Mouse (Mus musculus): ENCODE data around the gene Icam5. TPM values are rescaled to one million over a fixed set of nuclear protein-coding genes. Genes with fewer than 3 reads are reported as not detected.
A peak's percentile ranks its signal among the peaks of the same experiment; 100 is the strongest.

Gene Icam5
- 0.24 and 0.33 TPM in 2 replicates for polyA plus RNA-seq (2015; fragmentation: Nextera tagmentation; extraction: Ambion mirVana)

DNA sequence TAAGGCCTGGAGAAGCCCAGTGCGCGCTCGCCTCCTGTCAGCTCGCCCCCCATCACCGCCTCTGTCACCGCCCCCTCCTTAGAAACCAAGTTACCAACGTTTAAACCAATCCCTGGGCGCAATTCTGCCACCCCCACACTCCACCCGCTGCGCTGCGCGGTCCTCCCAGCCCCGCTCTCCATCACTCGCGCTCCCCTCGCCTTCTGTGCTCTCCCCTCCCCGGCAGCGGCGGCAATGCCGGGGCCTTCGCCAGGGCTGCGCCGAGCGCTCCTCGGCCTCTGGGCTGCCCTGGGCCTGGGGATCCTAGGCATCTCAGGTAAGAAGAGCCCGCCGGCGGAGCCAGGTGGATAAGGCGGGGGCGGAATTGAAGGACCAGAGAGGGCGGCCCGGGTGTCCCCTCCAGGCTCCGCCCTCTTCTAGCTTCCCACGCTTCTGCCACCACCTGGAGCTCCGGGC, at the start of gene Icam5:
TSS of gene Icam5 (plus strand) at position 178 of the 456 bp plus-strand sequence.
- peak within 1 kb of the TSS; percentile 78 for H3K27ac ChIP-seq (ENCODE audit: low read length)
- peaks cover 54% of the 10 kb centered on the region for H3K4me1 ChIP-seq (replicated peaks; ENCODE audit: control insufficient read depth, insufficient read depth, low read length)
- H3K9me3 ChIP-seq (ENCODE audit: control insufficient read depth, low read length), result no peaks in the 10 kb centered on the region
- peak within 1 kb of the TSS; percentile 99 for H3K4me2 ChIP-seq (ENCODE audit: low read depth, low read length)
- no peaks in the 10 kb centered on the region for H3K36me3 ChIP-seq (ENCODE audit: control insufficient read depth, insufficient read depth, low read length)
- ATAC-seq (ENCODE audit: low read depth), result no peak
- peaks cover 52% of the 10 kb centered on the region for H3K27me3 ChIP-seq (ENCODE audit: control insufficient read depth, insufficient read depth, low read depth, low read length)
- peak within 1 kb of the TSS; percentile 65 for H3K9ac ChIP-seq (ENCODE audit: low read length)
- under 1% methylated on average over 34 of the region's 35 CpGs for WGBS
- peak within 1 kb of the TSS; percentile 65 for H3K4me3 ChIP-seq (ENCODE audit: low read length)

DNA sequence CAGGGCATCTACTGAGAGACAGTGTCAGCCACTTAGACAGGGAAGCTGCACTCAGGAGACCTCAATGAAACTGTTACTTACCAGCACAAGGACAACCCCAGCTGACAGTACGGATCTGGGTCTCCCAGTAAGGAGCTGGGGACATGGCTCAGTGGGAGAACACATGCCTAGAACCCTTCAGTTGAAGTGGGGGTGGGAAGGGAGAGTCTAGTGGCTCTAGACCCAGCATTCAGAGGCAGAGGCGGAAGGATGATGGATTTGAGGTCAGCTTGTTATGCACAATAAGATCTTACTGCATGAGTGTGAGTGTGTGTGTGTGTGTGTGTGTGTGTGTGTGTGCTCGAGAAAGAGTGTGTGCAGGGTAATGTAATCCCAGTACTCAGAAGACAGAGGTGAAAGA, 49.7 kb upstream of the Icam5 start:
- Histone ChIP-seq H3K27me3 (ENCODE audit: control insufficient read depth, insufficient read depth, low read depth, low read length) (no peaks in the 10 kb centered on the region), H3K4me1 (replicated peaks; ENCODE audit: control insufficient read depth, insufficient read depth, low read length) (peaks cover 24% of the 10 kb centered on the region), H3K4me3 (ENCODE audit: low read length) (no peak overlapping the region), H3K27ac (ENCODE audit: low read length) (no peak overlapping the region), H3K9ac (ENCODE audit: low read length) (no peak overlapping the region), H3K9me3 (ENCODE audit: control insufficient read depth, low read length) (no peaks in the 10 kb centered on the region), H3K4me2 (ENCODE audit: low read depth, low read length) (no peak overlapping the region), H3K36me3 (ENCODE audit: control insufficient read depth, insufficient read depth, low read length) (no peaks in the 10 kb centered on the region)
- ATAC-seq (ENCODE audit: low read depth), result no peak
- 54% methylated on average over 3 of the region's 3 CpGs for WGBS

DNA sequence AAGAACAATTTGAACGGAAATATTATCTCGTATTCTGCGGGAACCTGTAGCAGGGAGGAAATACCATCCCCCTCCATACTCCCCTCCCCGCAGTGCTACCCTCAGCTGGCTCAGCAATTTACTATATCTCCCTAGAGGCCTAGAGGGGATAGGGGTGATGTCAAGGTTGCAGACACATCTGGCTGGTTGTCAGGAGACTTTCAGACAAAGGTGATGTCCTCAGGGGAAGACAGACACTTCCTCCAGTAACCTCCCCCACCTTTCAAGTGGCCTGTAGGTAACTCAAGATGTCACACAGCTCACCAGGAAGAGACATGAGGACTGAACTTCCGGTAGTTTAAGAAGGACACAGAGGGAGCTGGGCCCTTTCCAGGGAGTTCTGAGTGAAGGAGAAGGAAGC, 48.7 kb upstream of the Icam5 start:
- no peak overlapping the region for H3K4me3 ChIP-seq (ENCODE audit: low read length)
- no peaks in the 10 kb centered on the region for H3K9me3 ChIP-seq (ENCODE audit: control insufficient read depth, low read length)
- no peak overlapping the region for H3K27ac ChIP-seq (ENCODE audit: low read length)
- H3K4me1 ChIP-seq (replicated peaks; ENCODE audit: control insufficient read depth, insufficient read depth, low read length), result peaks cover 30% of the 10 kb centered on the region
- H3K36me3 ChIP-seq (ENCODE audit: control insufficient read depth, insufficient read depth, low read length), result no peaks in the 10 kb centered on the region
- ATAC-seq (ENCODE audit: low read depth), result no peak
- no peak overlapping the region for H3K4me2 ChIP-seq (ENCODE audit: low read depth, low read length)
- WGBS, result 31% methylated on average over 5 of the region's 5 CpGs
- no peak overlapping the region for H3K9ac ChIP-seq (ENCODE audit: low read length)
- no peaks in the 10 kb centered on the region for H3K27me3 ChIP-seq (ENCODE audit: control insufficient read depth, insufficient read depth, low read depth, low read length)

DNA sequence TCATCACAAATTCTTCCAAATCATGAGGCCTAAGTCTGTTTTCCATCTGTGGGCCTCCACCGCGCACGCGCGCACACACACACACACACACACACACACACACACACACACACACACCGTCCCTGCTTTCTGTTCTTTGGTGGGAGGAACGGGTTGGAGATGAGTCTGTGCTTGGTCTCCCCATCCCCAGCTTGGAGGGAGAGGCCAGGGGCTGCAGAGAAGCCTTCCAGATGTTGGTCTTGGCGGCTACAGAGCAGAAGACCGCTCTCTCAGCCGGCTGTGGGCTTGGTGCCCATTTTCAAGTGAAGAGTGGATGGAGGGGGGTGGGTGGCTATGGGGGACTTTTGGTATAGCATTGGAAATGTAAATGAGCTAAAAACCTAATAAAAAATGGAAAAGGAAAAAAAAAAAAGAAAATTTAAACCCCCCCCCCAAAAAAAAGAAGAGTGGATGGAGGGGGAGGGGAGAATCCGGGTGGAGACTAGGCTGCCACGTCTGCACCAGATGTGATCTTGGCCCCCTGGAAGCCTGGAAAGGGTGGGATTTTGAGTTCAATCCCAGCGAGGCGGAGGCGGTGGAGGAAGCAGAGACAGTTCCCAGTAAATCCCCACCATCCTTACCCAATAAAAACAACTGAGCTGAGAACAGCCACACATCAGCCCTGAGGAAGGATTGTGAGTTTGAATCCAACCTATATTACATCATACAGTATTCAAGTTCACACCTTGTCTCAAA, 44.8 kb upstream of the Icam5 start:
- 37% methylated on average over 15 of the region's 15 CpGs for WGBS
- Histone ChIP-seq H3K4me2 (ENCODE audit: low read depth, low read length) (no peak overlapping the region), H3K4me3 (ENCODE audit: low read length) (no peak overlapping the region), H3K9ac (ENCODE audit: low read length) (no peak overlapping the region), H3K36me3 (ENCODE audit: control insufficient read depth, insufficient read depth, low read length) (no peaks in the 10 kb centered on the region), H3K27me3 (ENCODE audit: control insufficient read depth, insufficient read depth, low read depth, low read length) (no peaks in the 10 kb centered on the region), H3K9me3 (ENCODE audit: control insufficient read depth, low read length) (no peaks in the 10 kb centered on the region), H3K27ac (ENCODE audit: low read length) (peak overlapping the region; percentile 84), H3K4me1 (replicated peaks; ENCODE audit: control insufficient read depth, insufficient read depth, low read length) (peaks cover 48% of the 10 kb centered on the region)
- ATAC-seq (ENCODE audit: low read depth), result peak; percentile 91

DNA sequence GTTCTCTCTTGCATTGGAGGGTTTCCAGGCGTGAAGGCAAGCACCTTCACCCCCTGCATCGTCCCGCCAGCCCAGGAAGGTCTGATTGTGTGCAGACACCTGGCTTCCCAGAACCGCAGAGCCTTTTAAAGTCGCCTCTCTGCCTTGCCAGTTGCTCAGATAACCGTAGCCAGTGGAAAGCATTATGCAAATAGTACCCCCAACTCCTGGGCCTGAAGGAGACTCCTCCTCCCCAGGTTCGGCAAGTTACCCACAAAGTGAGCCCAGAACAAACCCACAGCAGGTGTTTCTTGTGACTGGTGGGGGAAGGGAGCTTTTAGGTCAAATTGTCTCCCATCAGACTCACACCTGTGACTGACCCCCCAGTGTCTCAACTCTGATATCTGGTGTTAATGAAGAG, 43.9 kb upstream of the Icam5 start:
- peaks cover 52% of the 10 kb centered on the region for H3K4me1 ChIP-seq (replicated peaks; ENCODE audit: control insufficient read depth, insufficient read depth, low read length)
- H3K27me3 ChIP-seq (ENCODE audit: control insufficient read depth, insufficient read depth, low read depth, low read length), result no peaks in the 10 kb centered on the region
- WGBS, result 34% methylated on average over 7 of the region's 7 CpGs
- no peak for ATAC-seq (ENCODE audit: low read depth)
- no peak overlapping the region for H3K9ac ChIP-seq (ENCODE audit: low read length)
- no peak overlapping the region for H3K4me3 ChIP-seq (ENCODE audit: low read length)
- no peaks in the 10 kb centered on the region for H3K9me3 ChIP-seq (ENCODE audit: control insufficient read depth, low read length)
- no peaks in the 10 kb centered on the region for H3K36me3 ChIP-seq (ENCODE audit: control insufficient read depth, insufficient read depth, low read length)
- no peak overlapping the region for H3K4me2 ChIP-seq (ENCODE audit: low read depth, low read length)
- H3K27ac ChIP-seq (ENCODE audit: low read length), result peak overlapping the region; percentile 36; the same call in 1 of the 2 replicates

DNA sequence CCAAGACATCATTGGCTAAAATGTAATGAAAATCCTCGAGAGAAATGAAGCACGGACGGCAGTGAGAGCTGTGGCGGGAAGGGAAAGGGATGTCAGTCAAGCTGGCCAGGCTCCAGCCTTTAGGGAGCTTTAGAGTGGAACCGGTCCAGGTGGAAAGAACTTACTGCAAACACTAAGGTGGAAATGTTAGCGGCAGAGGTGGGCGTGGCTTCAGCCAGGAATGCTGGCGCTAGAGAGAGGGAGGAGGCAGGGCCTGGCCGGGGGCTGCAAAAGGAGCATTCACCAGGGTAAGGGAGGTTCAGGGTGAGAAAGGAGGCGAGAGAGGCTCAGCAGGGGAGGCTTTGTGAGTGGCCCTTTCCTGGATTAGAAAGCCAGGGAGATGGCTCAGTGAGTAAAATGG, 41.0 kb upstream of the Icam5 start:
- Histone ChIP-seq H3K4me3 (ENCODE audit: low read length) (no peak overlapping the region), H3K9me3 (ENCODE audit: control insufficient read depth, low read length) (no peaks in the 10 kb centered on the region), H3K4me2 (ENCODE audit: low read depth, low read length) (peak overlapping the region; percentile 42), H3K27me3 (ENCODE audit: control insufficient read depth, insufficient read depth, low read depth, low read length) (no peaks in the 10 kb centered on the region), H3K27ac (ENCODE audit: low read length) (peak overlapping the region; percentile 71), H3K4me1 (replicated peaks; ENCODE audit: control insufficient read depth, insufficient read depth, low read length) (peaks cover 53% of the 10 kb centered on the region), H3K36me3 (ENCODE audit: control insufficient read depth, insufficient read depth, low read length) (no peaks in the 10 kb centered on the region), H3K9ac (ENCODE audit: low read length) (peak overlapping the region; percentile 39)
- peak; percentile 34; the same call in 1 of the 2 replicates for ATAC-seq (ENCODE audit: low read depth)
- 4% methylated on average over 10 of the region's 10 CpGs for WGBS

DNA sequence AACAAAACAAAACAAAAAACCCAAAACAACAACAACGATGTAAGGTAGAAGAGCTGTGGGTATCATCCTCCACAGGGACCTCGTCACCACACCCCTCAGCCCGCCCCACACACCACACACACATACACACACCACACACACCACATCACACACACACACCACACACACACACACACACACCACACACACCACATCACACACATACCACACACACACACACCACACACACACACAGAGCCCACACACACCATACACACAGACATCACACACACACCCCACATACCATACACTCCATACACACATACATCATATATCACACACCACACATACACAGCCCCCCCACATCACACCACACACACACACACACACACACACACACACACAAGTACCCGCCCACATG, 40.3 kb upstream of the Icam5 start:
- no peak overlapping the region for H3K4me2 ChIP-seq (ENCODE audit: low read depth, low read length)
- H3K9ac ChIP-seq (ENCODE audit: low read length), result no peak overlapping the region
- WGBS, result 86% methylated on average over 4 of the region's 4 CpGs
- no peaks in the 10 kb centered on the region for H3K9me3 ChIP-seq (ENCODE audit: control insufficient read depth, low read length)
- no peak overlapping the region for H3K4me3 ChIP-seq (ENCODE audit: low read length)
- ATAC-seq (ENCODE audit: low read depth), result no peak
- H3K36me3 ChIP-seq (ENCODE audit: control insufficient read depth, insufficient read depth, low read length), result no peaks in the 10 kb centered on the region
- H3K27ac ChIP-seq (ENCODE audit: low read length), result peak overlapping the region; percentile 83; the same call in 1 of the 2 replicates
- H3K27me3 ChIP-seq (ENCODE audit: control insufficient read depth, insufficient read depth, low read depth, low read length), result no peaks in the 10 kb centered on the region
- H3K4me1 ChIP-seq (replicated peaks; ENCODE audit: control insufficient read depth, insufficient read depth, low read length), result peaks cover 51% of the 10 kb centered on the region

DNA sequence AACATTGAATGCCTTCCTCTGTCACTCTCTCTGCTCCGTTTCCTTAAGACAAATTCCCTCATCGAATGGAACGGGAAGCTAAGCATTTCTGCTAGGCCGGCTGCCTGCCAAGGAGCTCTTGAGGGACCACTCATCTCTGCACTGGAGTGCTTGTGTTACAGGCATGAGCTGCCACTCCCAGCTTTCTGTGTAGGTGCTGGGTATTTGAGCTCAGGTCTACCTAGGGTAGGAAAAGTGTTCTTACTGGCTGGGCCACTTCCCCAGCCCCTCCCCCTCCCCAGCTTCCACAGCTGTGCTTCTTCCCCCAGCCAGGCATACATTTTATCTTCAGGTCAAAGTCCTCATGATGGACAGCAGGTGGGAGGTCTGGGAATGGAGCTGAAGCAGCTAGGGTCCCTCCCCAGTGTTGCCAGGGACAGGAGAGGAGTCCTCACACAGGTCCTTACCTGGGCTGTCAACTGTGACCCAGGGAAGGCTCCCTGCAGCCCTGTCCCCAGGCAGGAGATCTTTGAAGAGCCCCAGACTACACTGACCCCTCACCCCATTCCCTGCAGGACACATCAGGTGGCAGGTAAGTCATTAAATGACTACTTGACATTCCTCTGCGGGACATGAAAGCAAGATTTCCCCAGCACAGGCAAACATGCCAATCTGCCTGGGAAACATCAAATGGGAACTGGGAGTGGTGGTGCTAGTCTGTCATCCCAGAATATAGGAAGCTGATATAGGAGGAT, 38.5 kb upstream of the Icam5 start:
- Histone ChIP-seq H3K4me1 (replicated peaks; ENCODE audit: control insufficient read depth, insufficient read depth, low read length) (peaks cover 37% of the 10 kb centered on the region), H3K27me3 (ENCODE audit: control insufficient read depth, insufficient read depth, low read depth, low read length) (no peaks in the 10 kb centered on the region), H3K27ac (ENCODE audit: low read length) (peak overlapping the region; percentile 92), H3K36me3 (ENCODE audit: control insufficient read depth, insufficient read depth, low read length) (no peaks in the 10 kb centered on the region), H3K9ac (ENCODE audit: low read length) (no peak overlapping the region), H3K4me3 (ENCODE audit: low read length) (no peak overlapping the region), H3K9me3 (ENCODE audit: control insufficient read depth, low read length) (no peaks in the 10 kb centered on the region), H3K4me2 (ENCODE audit: low read depth, low read length) (peak overlapping the region; percentile 30; the same call in 1 of the 2 replicates)
- WGBS, result 28% methylated on average over 5 of the region's 5 CpGs
- ATAC-seq (ENCODE audit: low read depth), result peak; percentile 91

DNA sequence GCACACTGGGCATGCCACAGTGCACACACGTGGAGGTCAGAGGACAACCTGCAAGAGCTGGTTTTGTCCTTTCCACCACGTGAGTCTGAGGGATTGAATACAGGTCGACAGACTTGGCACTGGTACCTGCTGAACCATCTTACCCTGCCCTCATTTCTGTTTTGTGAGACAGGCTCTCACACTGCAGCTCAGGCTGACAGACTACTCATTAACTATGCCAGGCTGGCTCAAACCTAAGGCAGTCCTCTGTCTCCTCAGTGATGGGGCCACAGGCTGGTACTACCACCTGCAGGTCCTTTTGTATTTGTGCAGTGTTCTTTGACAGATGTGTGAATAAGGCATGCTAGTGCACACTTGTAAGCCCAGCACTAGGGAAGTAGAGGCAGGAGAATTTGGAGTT, 36.8 kb upstream of the Icam5 start:
- peaks cover 27% of the 10 kb centered on the region for H3K4me1 ChIP-seq (replicated peaks; ENCODE audit: control insufficient read depth, insufficient read depth, low read length)
- H3K4me2 ChIP-seq (ENCODE audit: low read depth, low read length), result no peak overlapping the region
- no peak for ATAC-seq (ENCODE audit: low read depth)
- no peaks in the 10 kb centered on the region for H3K36me3 ChIP-seq (ENCODE audit: control insufficient read depth, insufficient read depth, low read length)
- no peak overlapping the region for H3K27ac ChIP-seq (ENCODE audit: low read length)
- no peaks in the 10 kb centered on the region for H3K27me3 ChIP-seq (ENCODE audit: control insufficient read depth, insufficient read depth, low read depth, low read length)
- no peaks in the 10 kb centered on the region for H3K9me3 ChIP-seq (ENCODE audit: control insufficient read depth, low read length)
- H3K9ac ChIP-seq (ENCODE audit: low read length), result no peak overlapping the region
- WGBS, result 57% methylated on average over 3 of the region's 3 CpGs
- H3K4me3 ChIP-seq (ENCODE audit: low read length), result no peak overlapping the region
